Mouse (Mus musculus) midbrain, embryonic 11.5 days (tissue): ENCODE results near the gene Ror1. TPM values are rescaled to one million over a fixed set of nuclear protein-coding genes. Genes with fewer than 3 reads are reported as not detected.

Experiments used
- ATAC-seq: fragments of 200-750 bp; cut with Nextera tagmentation; 2 replicates; pipeline ENCODE4 v1.8.0; 2017; ENCODE audit warnings: moderate TSS enrichment, moderate library complexity; ENCODE audit not compliant: low FRiP score
- DNase-seq: peaks from one replicate; pipeline ENCODE4 v3.0.0; 2015; ENCODE audit warnings: low spot score; ENCODE audit errors: missing footprints
- H3K27ac ChIP-seq: fragments of 300-500 bp; sonication (generic); 2 replicates; pipeline ENCODE4 v1.5.1; 2014; ENCODE audit warnings: low read depth, low read length
- H3K27me3 ChIP-seq: fragments of 300-500 bp; sonication (generic); 2 replicates; pipeline ENCODE4 v1.6.1; 2014; ENCODE audit warnings: mild to moderate bottlenecking, low read length, moderate library complexity, mixed read lengths; ENCODE audit not compliant: control insufficient read depth, insufficient read depth
- H3K36me3 ChIP-seq: fragments of 300-500 bp; sonication (generic); 2 replicates; pipeline ENCODE4 v1.6.1; 2014; ENCODE audit warnings: mild to moderate bottlenecking, low read length, moderate library complexity, mixed read lengths; ENCODE audit not compliant: control insufficient read depth, insufficient read depth
- H3K4me1 ChIP-seq: fragments of 300-500 bp; sonication (generic); 2 replicates; pipeline ENCODE4 v1.6.1; 2014; ENCODE audit warnings: low read length; ENCODE audit not compliant: control insufficient read depth, insufficient read depth
- H3K4me2 ChIP-seq: fragments of 300-500 bp; sonication (generic); 2 replicates; pipeline ENCODE4 v1.6.1; 2014; ENCODE audit warnings: mild to moderate bottlenecking, moderate library complexity
- H3K4me3 ChIP-seq: fragments of 300-500 bp; sonication (generic); 2 replicates; pipeline ENCODE4 v1.5.1; 2014; ENCODE audit warnings: low read depth, low read length
- H3K9ac ChIP-seq: fragments of 300-500 bp; sonication (generic); 2 replicates; pipeline ENCODE4 v1.6.1; 2014; ENCODE audit warnings: low read length
- H3K9me3 ChIP-seq: fragments of 300-500 bp; sonication (generic); 2 replicates; pipeline ENCODE4 v1.6.1; 2016; ENCODE audit warnings: low read length; ENCODE audit not compliant: control insufficient read depth
- WGBS: fragments of 180-500 bp; shearing (Covaris S2); extraction: QIAGEN DNeasy Blood & Tissue Kit; methylation state at CpG from one replicate; pipeline ENCODE4 v1.1.7; 2014; 5-methylcytosine and 5-hydroxymethylcytosine counted together
- polyA plus RNA-seq: library from polyadenylated mRNA; unstranded; fragments of >200 nt; fragmentation: Nextera tagmentation; extraction: Ambion mirVana; gene quantifications from 2 replicates; pipeline ENCODE4 v1.2.1, GENCODE M21; 2014

Ror1 gene
- polyA plus RNA-seq, 1 experiment from 2014 or later = 4.8 TPM

DNA sequence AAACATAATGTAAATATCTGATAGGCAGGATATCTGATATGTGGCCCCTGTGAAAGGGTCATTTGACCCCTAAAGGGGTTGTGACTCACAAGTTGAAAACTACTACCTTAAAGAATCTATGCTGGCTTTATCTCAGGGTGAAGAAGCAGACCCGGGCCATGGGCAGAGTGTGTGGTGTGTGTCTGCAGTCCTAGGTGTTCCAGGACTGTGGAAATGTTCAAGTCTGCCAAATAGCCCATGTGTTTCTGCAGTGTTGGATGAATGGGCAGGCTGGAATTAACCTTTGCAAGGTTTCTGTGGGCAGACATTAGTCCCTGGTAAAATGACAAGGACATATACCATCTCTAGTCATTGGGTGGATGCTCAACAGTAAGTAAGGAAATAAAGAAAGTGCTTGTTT is 205.8 kb downstream of the Ror1 start:
- H3K27ac ChIP-seq = no peak overlapping the region
- DNase-seq = no peak
- H3K4me2 ChIP-seq = no peak overlapping the region
- H3K4me3 ChIP-seq = no peak overlapping the region
- WGBS = 89% methylated on average over 1 of the region's 1 CpGs
- no peak for ATAC-seq
- H3K4me1 ChIP-seq = no peaks in the 10 kb centered on the region
- no peaks in the 10 kb centered on the region for H3K36me3 ChIP-seq
- no peaks in the 10 kb centered on the region for H3K27me3 ChIP-seq
- H3K9ac ChIP-seq = no peak overlapping the region
- H3K9me3 ChIP-seq = no peaks in the 10 kb centered on the region

DNA sequence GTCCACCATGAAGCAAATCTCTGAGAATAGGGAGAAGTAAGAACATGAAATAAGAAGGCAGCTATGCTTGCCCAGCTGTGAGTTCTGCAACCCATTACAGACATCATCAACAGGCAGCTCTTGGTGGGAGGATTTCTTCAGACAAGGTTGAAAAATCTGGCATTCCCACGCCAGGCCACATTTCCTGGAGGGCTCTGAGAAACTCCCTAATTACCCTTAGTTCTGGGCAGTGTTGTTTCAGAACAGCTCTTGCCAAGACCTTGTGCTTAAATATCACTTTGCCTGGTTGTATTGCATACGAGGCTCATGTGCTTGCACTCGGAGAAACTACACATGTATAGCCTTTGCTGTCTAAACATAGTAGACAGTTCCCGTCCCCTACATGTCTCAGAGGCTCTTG is 211.8 kb downstream of the Ror1 start:
- 91% methylated on average over 4 of the region's 4 CpGs for WGBS

DNA sequence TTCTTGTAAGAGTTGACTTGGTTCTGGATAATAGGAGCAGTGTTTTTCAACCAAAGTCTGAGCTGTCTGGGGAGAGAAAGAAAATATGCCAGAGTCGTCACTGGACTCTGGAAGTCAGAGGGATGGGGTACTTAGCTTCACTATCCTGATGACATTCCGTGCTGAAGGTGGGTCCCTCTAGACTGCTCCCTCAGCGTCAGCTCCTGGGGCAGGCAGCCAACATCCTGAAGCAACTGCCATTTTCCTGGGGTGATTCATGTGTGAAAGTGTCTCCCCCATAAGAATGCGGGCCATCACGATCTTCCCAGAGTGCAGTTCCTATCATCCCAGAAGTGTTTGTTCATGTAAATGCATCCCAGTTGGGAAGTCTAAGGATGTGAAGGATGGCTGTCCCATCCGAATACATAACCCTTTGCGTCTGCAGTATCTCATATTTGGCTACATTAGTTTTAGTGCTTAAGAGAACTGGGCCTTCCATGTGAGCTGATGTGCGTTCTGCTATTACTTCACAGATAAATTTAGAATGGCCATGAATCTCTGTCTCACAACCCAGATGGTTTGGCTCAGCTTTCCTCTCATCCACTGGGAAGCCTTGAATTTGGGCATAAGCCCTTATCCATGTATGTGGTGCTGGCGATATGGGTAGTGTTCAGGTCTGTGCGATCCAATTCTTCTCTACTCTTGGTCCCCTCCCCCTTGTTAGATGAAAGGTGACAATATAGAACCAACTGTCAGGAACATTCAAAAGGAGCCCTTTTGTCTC is 216.4 kb downstream of the Ror1 start:
- no peak overlapping the region for H3K9ac ChIP-seq
- H3K4me3 ChIP-seq = no peak overlapping the region
- no peaks in the 10 kb centered on the region for H3K27me3 ChIP-seq
- no peak overlapping the region for H3K27ac ChIP-seq
- H3K4me2 ChIP-seq = no peak overlapping the region
- WGBS = 94% methylated on average over 10 of the region's 10 CpGs
- H3K9me3 ChIP-seq = no peaks in the 10 kb centered on the region
- no peaks in the 10 kb centered on the region for H3K36me3 ChIP-seq
- peak; percentile 21 for DNase-seq
- H3K4me1 ChIP-seq = no peaks in the 10 kb centered on the region
- no peak for ATAC-seq

More for the DNA sequence above, 211.8 kb downstream of the Ror1 start:
- Histone ChIP-seq H3K27me3 (no peaks in the 10 kb centered on the region), H3K9me3 (no peaks in the 10 kb centered on the region), H3K4me1 (no peaks in the 10 kb centered on the region), H3K27ac (no peak overlapping the region), H3K4me3 (no peak overlapping the region), H3K4me2 (no peak overlapping the region), H3K9ac (no peak overlapping the region), H3K36me3 (no peaks in the 10 kb centered on the region)
- no peak for ATAC-seq
- peak; percentile 39 for DNase-seq

DNA sequence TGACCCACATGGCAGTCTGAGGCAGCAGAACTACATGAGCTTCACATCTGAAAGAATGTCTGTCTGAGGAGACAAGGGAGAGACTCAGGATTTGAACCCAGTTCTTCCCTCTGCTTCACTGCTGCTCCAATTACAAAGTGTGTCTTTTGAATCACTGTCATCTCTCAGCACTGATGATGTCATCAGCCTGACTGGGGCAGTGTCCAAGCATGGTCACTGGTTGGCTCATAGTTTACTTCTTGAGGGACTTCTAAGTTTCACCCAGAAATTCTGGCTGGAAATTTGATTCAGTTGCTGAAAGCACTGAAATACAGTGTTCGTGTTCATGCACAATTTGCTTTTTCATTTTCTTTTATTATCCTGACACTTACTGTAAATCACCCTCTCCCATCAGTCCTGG is 219.5 kb downstream of the Ror1 start:
- no peak overlapping the region for H3K4me3 ChIP-seq
- no peak overlapping the region for H3K9ac ChIP-seq
- no peak overlapping the region for H3K27ac ChIP-seq
- no peaks in the 10 kb centered on the region; the same call in 1 of the 2 replicates for H3K9me3 ChIP-seq
- H3K36me3 ChIP-seq = no peaks in the 10 kb centered on the region
- ATAC-seq (no peak), DNase-seq (peak; percentile 45)
- 85% methylated on average over 1 of the region's 1 CpGs for WGBS
- no peak overlapping the region for H3K4me2 ChIP-seq
- no peaks in the 10 kb centered on the region for H3K27me3 ChIP-seq
- no peaks in the 10 kb centered on the region for H3K4me1 ChIP-seq

DNA sequence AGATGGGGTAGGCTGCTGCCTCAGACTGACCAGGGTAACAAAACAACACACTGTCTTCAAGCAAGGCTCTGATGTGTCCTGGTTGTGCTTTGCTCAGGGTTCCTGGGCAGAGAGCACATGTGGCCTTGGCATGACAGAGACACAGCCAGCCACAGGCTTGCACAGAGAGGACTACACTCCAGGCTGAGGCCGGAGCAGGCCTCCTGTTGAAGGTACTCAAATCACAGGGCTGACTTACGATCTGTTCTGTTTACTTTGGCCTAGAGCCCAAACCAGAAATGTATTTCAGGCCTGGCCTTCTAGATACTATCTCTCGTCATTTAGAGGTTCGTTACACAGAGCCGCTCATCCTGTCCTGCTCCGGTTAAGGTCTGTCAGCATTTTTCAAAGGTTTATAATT is 226.2 kb downstream of the Ror1 start:
- H3K4me1 ChIP-seq = no peaks in the 10 kb centered on the region
- ATAC-seq (no peak), DNase-seq (no peak)
- 78% methylated on average over 6 of the region's 6 CpGs for WGBS
- no peaks in the 10 kb centered on the region; the same call in 1 of the 2 replicates for H3K9me3 ChIP-seq
- no peak overlapping the region for H3K9ac ChIP-seq
- H3K27ac ChIP-seq = no peak overlapping the region
- H3K4me3 ChIP-seq = no peak overlapping the region
- H3K36me3 ChIP-seq = no peaks in the 10 kb centered on the region
- H3K4me2 ChIP-seq = no peak overlapping the region
- no peaks in the 10 kb centered on the region for H3K27me3 ChIP-seq

DNA sequence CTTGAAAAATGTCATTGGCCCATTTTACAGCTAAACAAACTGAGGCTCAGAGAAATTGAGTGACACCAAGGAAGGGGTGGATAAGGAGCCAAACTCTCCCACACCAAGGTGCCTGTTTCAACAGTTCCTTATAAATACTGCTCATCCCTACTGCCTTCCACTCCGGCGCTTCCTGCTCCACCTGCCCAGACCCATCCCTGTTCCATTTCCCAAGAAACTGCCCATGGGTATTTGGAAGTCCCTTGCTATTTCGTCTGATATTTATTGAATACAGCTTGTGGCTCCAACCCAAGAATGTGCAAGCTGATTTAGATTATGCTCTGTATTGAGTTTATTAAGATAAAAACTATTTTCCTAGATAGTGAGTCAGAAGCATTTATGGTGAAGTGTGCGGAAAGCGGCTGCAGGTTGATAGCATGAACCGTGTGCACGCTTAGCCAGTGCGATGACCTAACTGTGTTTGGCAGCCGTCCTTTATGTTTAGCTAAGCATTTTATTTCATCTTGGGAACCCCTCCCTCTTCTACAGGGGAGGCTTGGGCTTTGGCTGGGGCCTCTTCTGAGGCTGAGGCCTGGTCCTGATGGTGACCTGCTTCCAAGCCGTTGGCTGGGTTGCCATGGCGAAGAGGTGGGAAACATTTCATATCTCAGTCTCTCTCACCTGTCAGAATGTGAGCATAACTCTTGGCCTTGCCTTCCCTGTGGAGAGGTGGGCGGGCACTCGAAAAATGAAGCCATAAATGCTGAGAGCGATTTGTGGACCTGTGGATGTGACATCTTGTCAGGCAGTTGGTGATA is 229.3 kb downstream of the Ror1 start:
- no peaks in the 10 kb centered on the region for H3K9me3 ChIP-seq
- 89% methylated on average over 14 of the region's 14 CpGs for WGBS
- H3K4me3 ChIP-seq = no peak overlapping the region
- H3K4me1 ChIP-seq = no peaks in the 10 kb centered on the region
- no peaks in the 10 kb centered on the region for H3K36me3 ChIP-seq
- no peak overlapping the region for H3K4me2 ChIP-seq
- no peak overlapping the region for H3K9ac ChIP-seq
- no peak for ATAC-seq
- no peaks in the 10 kb centered on the region for H3K27me3 ChIP-seq
- no peak for DNase-seq
- H3K27ac ChIP-seq = no peak overlapping the region

DNA sequence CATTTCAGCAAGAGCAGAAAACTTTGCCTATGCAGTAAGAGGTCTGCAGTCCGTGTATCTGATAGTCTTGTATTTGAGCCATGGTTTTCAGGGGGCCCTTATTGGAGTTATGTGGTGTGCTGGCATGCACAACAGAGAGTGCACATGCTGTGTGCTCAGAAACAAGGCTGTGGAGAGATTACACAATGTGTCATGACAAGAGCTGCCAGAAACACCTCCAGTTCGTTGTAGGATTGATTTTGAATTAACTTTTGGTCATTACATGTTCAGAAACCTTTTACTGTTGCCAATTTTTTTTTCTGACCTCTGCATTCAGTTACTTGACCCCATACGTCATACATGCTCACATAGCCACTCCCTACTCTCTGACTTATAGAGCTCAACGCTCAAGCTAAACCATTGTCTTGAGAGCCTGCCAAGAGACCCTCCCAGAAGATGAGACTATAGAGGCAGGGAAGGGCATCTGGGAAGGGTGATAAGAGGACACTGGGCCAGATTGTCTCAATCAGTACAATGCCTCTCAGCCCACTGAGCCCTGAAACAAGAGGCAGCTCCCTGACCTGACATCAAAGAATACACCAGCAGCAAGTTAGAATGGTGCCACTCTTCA is 232.9 kb downstream of the Ror1 start:
- no peak for DNase-seq
- peaks cover 13% of the 10 kb centered on the region for H3K27me3 ChIP-seq
- no peak overlapping the region for H3K4me2 ChIP-seq
- H3K27ac ChIP-seq = no peak overlapping the region
- 60% methylated on average over 4 of the region's 4 CpGs for WGBS
- ATAC-seq = no peak
- no peaks in the 10 kb centered on the region for H3K36me3 ChIP-seq
- no peak overlapping the region for H3K4me3 ChIP-seq
- no peak overlapping the region for H3K9ac ChIP-seq
- no peaks in the 10 kb centered on the region for H3K4me1 ChIP-seq
- no peaks in the 10 kb centered on the region for H3K9me3 ChIP-seq

DNA sequence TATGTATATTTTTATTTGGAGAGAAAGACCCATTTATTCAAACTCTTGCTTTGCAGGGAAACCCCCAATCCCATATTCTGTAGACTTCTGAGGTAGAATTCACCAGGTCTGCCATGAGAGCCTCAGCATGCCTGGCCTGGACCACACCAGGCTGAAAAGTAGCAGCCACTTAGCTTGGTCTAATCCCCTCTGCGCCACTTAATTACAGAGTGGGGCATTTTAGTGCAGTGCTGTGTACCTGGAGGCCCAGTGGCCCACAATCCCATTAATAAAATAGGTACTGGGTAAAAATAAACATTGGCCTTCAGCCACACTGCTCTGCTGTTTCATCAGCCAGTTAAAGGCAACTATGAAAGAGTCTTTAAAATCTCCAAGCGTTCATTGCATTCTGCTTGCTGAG is 239.6 kb downstream of the Ror1 start:
- ATAC-seq (no peak), DNase-seq (peak; percentile 88)
- Histone ChIP-seq H3K4me2 (no peak overlapping the region), H3K9me3 (no peaks in the 10 kb centered on the region), H3K36me3 (no peaks in the 10 kb centered on the region), H3K4me3 (no peak overlapping the region), H3K27me3 (peaks cover 39% of the 10 kb centered on the region), H3K27ac (no peak overlapping the region), H3K9ac (no peak overlapping the region), H3K4me1 (peaks cover 2% of the 10 kb centered on the region; the same call in 1 of the 2 replicates)
- 31% methylated on average over 2 of the region's 2 CpGs for WGBS

DNA sequence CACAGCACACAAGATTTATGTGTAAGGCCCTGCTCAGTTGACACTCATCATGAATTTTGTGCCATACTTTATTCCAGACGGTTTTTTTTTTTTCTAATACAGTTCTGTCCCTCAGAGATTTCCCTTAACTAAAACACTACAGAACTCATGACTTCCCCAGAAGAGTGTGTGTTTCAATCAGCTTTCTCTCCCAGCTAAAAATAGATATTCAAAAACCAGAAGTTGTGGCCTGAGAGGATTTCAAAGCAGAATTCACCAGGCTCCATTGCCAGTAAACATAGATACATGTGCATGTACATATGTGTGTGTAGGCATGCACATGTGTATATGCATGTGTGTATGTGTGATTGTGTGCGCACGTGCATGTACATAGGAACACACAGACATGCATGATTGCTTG is 252.2 kb downstream of the Ror1 start:
- no peak for DNase-seq
- Histone ChIP-seq H3K4me1 (no peaks in the 10 kb centered on the region), H3K36me3 (no peaks in the 10 kb centered on the region), H3K9me3 (no peaks in the 10 kb centered on the region), H3K27me3 (peaks cover 2% of the 10 kb centered on the region; the same call in 1 of the 2 replicates), H3K4me3 (no peak overlapping the region), H3K4me2 (no peak overlapping the region), H3K9ac (no peak overlapping the region), H3K27ac (no peak overlapping the region)
- ATAC-seq = no peak
- WGBS = 90% methylated on average over 3 of the region's 3 CpGs
